Mouse (Mus musculus): Measurements from ENCODE around the gene Trim2. TPM values are rescaled to one million over a fixed set of nuclear protein-coding genes. Genes with fewer than 3 reads are reported as not detected.

Trim2 gene
- total RNA-seq, 2 experiments from 2014 or later: 6.2 to 7.0 TPM

- DNase-seq: no peak
These were observed 115.4 kb downstream of the Trim2 start for GRCm38 (mm10) chr3:84191141-84191881.

- peak; percentile 17 to 49 for DNase-seq
These were observed 116.1 kb downstream of the Trim2 start for GRCm38 (mm10) chr3:84190513-84191061.

- peak in 1 of 2 experiments; percentile 10 for DNase-seq
These were observed 117.0 kb downstream of the Trim2 start for GRCm38 (mm10) chr3:84189629-84190173.

GRCm38 (mm10) chr3:84181717-84182116, 125.0 kb downstream of the Trim2 start:
- DNase-seq: no peak

GRCm38 (mm10) chr3:84181102-84181501, 125.6 kb downstream of the Trim2 start:
- DNase-seq: no peak

- no peak for DNase-seq
These were observed 126.4 kb downstream of the Trim2 start for GRCm38 (mm10) chr3:84180304-84180703.

- DNase-seq: no peak
These were observed 128.8 kb downstream of the Trim2 start for GRCm38 (mm10) chr3:84177834-84178233.

- DNase-seq: peak; percentile 70 to 88
These were observed 131.1 kb downstream of the Trim2 start for GRCm38 (mm10) chr3:84175337-84176315.

GRCm38 (mm10) chr3:84173581-84174154, 133.0 kb downstream of the Trim2 start, which contains the start of gene Gm6525:
Gene Gm6525 (plus strand): TSS chr3:84174104.
- DNase-seq: no peak

GRCm38 (mm10) chr3:84172406-84172805, 134.3 kb downstream of the Trim2 start:
- DNase-seq: no peak

GRCm38 (mm10) chr3:84169393-84170005, 137.2 kb downstream of the Trim2 start:
- no peak for DNase-seq

- no peak for DNase-seq
These were observed 137.7 kb downstream of the Trim2 start for GRCm38 (mm10) chr3:84168943-84169342.

GRCm38 (mm10) chr3:84166073-84166472, 140.6 kb downstream of the Trim2 start:
- DNase-seq: no peak

GRCm38 (mm10) chr3:84165391-84165790, 141.3 kb downstream of the Trim2 start:
- no peak for DNase-seq

- DNase-seq: no peak
These were observed 148.9 kb downstream of the Trim2 start for GRCm38 (mm10) chr3:84157559-84158350.

GRCm38 (mm10) chr3:84157011-84157410, 149.7 kb downstream of the Trim2 start:
- no peak for DNase-seq

- peak in 1 of 2 experiments; percentile 12 for DNase-seq
These were observed 150.6 kb downstream of the Trim2 start for GRCm38 (mm10) chr3:84156105-84156504.

- DNase-seq: peak; percentile 98 to 99
These were observed 151.1 kb downstream of the Trim2 start, which contains the start of gene Mnd1 for GRCm38 (mm10) chr3:84155558-84156006. Gene Mnd1 (minus strand): TSS chr3:84155786.

- no peak for DNase-seq
These were observed 151.5 kb downstream of the Trim2 start for GRCm38 (mm10) chr3:84155146-84155545.

GRCm38 (mm10) chr3:84154721-84155141, 151.9 kb downstream of the Trim2 start:
- no peak for DNase-seq
